Mouse (Mus musculus) hindbrain, embryonic 14.5 days (tissue): ENCODE data around the gene Slc27a1. TPM values are rescaled to one million over a fixed set of nuclear protein-coding genes. Genes with fewer than 3 reads are reported as not detected.

Experiments
- ATAC-seq: fragments of 200-750 bp; cut with Nextera tagmentation; 2 replicates; pipeline ENCODE4 v1.8.0; 2017; ENCODE audit warnings: moderate number of reproducible peaks, mild to moderate bottlenecking, moderate TSS enrichment, moderate library complexity; ENCODE audit not compliant: low FRiP score
- DNase-seq: peaks from one replicate; pipeline ENCODE4 v3.0.0-alpha.2; 2015; ENCODE audit warnings: low spot score
- H3K27ac ChIP-seq: fragments of 300-500 bp; sonication (generic); 2 replicates; pipeline ENCODE4 v1.5.1; 2014; ENCODE audit warnings: mild to moderate bottlenecking, moderate library complexity
- H3K27me3 ChIP-seq: fragments of 300-500 bp; sonication (generic); 2 replicates; pipeline ENCODE4 v1.6.1; 2014; ENCODE audit warnings: mild to moderate bottlenecking, low read length, mixed read lengths; ENCODE audit not compliant: control insufficient read depth, insufficient read depth
- H3K36me3 ChIP-seq: fragments of 300-500 bp; sonication (generic); replicated peaks from 2 replicates; pipeline ENCODE4 v1.6.1; 2014; ENCODE audit not compliant: control insufficient read depth, insufficient read depth
- H3K4me1 ChIP-seq: fragments of 300-500 bp; sonication (generic); replicated peaks from 2 replicates; pipeline ENCODE4 v1.6.1; 2014; ENCODE audit warnings: antibody characterized with exemption, low read length, mixed read lengths; ENCODE audit not compliant: control insufficient read depth, insufficient read depth
- H3K4me2 ChIP-seq: fragments of 300-500 bp; sonication (generic); replicated peaks from 2 replicates; pipeline ENCODE4 v1.6.1; 2014; ENCODE audit warnings: mild to moderate bottlenecking, moderate library complexity
- H3K4me3 ChIP-seq: fragments of 300-500 bp; sonication (generic); replicated peaks from 2 replicates; pipeline ENCODE4 v1.5.1; 2014; ENCODE audit warnings: mild to moderate bottlenecking, low read length
- H3K9ac ChIP-seq: fragments of 300-500 bp; sonication (generic); 2 replicates; pipeline ENCODE4 v1.6.1; 2014
- H3K9me3 ChIP-seq: fragments of 300-500 bp; sonication (generic); 2 replicates; pipeline ENCODE4 v1.6.1; 2016; ENCODE audit warnings: low read length; ENCODE audit not compliant: control insufficient read depth
- WGBS: fragments of 180-500 bp; shearing (Covaris S2); extraction: QIAGEN DNeasy Blood & Tissue Kit; methylation state at CpG from one replicate; pipeline ENCODE4 v1.1.7; 2014; 5-methylcytosine and 5-hydroxymethylcytosine counted together
- polyA plus RNA-seq: library from polyadenylated mRNA; unstranded; fragments of >200 nt; fragmentation: Nextera tagmentation; extraction: Ambion mirVana; gene quantifications from 2 replicates; pipeline ENCODE4 v1.2.1, GENCODE M21; 2014

Slc27a1 gene
- polyA plus RNA-seq, 1 experiment from 2014 or later, result 57.3 TPM

DNA sequence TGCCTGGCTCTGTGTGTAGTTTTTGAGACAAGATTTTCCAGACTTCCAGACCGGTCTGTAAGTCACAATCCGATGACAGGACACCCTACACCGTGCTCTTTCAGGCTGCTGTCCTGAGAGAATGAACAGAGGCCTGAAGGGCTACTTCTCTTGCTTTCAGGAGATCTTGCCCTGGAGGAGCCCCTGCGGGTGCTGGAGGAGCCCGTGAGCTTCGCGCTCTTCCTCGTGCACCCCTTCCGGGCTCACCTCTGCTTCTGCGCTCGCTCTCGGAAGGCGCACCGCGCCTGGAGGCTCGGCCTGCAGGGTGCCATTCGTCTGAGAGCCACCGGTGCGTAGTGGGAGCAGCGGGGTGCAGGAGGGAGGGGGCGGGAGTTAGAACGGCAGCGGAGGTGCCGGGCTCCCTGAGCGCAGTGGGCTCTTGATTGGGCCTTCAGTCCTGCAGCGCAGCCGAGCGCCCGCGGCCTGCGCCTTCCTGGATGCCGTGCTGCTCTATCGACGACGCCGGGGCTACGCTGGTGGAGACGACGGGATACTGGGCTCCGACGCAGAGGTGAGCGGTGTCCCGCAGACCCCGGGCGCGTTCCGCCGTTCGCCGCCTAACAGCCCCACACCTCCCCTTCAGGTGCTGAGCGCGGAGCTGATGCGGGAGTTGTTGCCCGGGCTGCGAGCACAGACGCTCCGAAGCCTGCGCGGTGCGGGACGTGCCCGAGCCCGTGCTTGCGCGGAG, 33.4 kb downstream of the Slc27a1 start:
- H3K36me3 ChIP-seq, result no peaks in the 10 kb centered on the region
- DNase-seq (no peak), ATAC-seq (no peak; the same call in 1 of the 2 replicates)
- H3K27ac ChIP-seq, result peak overlapping the region; percentile 43; the same call in 1 of the 2 replicates
- 4% methylated on average over 64 of the region's 65 CpGs for WGBS
- H3K4me3 ChIP-seq, result peak overlapping the region; percentile 30
- peak overlapping the region; percentile 47 for H3K9ac ChIP-seq
- peaks cover 13% of the 10 kb centered on the region; the same call in 1 of the 2 replicates for H3K4me1 ChIP-seq
- H3K9me3 ChIP-seq, result no peaks in the 10 kb centered on the region
- peak overlapping the region; percentile 55 for H3K4me2 ChIP-seq
- peaks cover 42% of the 10 kb centered on the region for H3K27me3 ChIP-seq

DNA sequence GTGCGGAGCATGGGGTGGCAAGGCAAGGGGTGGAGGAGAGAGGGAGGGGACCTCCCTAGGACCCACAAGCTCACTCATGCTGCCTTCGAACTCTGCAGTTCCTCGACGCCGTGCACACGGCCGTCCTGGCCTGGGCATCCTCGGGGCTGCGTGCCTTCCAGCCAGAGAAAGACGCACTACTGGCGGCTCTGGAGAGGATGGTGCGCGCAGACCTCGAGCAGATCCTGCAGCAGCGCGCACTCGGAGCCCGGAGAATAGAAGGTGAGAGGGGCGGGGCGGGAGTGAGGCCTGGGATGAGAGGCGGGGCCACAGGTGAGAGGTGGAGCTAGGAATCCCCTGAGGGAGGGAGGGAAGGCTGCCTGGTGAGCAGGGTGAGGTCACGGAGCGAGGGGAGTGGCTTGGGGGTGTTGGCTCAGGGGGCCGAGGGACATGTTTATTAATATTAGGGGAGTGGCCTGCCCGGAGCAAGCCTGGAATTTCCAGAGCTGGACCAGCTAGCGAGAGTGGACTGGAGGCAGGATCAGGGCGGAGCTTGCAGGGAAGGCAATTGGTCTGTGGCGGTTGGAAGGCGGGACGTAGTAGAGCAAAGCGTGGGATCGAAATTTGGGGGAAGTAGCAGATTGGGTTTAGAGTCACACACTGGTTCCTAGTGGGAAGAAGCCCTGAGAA, 34.1 kb downstream of the Slc27a1 start:
- peaks cover 42% of the 10 kb centered on the region for H3K27me3 ChIP-seq
- peak overlapping the region; percentile 43; the same call in 1 of the 2 replicates for H3K27ac ChIP-seq
- peak overlapping the region; percentile 55 for H3K4me2 ChIP-seq
- peak overlapping the region; percentile 30 for H3K4me3 ChIP-seq
- peak; percentile 37 for DNase-seq
- no peaks in the 10 kb centered on the region for H3K9me3 ChIP-seq
- H3K36me3 ChIP-seq, result no peaks in the 10 kb centered on the region
- WGBS, result 2% methylated on average over 32 of the region's 32 CpGs
- peaks cover 13% of the 10 kb centered on the region; the same call in 1 of the 2 replicates for H3K4me1 ChIP-seq
- peak; percentile 56 for ATAC-seq
- H3K9ac ChIP-seq, result peak overlapping the region; percentile 47

DNA sequence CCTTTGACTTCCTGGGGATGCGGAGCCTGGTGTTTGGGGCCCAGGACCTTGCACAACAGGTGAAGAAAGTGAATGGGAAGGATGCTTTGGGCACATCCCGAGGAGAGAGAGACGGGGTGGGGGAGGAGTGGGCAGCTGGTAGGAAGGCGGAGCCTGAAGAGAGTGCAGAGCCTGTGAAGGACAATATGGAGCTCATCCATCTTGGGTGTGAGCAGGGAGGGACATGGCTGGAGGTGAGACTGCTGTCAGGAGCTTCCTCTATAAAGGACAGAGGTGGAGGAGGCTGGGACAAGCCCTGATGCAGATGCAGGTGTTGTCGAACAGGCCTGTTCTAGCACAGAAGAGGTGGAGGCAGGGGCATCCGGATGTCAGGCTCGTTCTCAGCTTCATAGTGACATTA, 35.3 kb downstream of the Slc27a1 start:
- no peaks in the 10 kb centered on the region for H3K36me3 ChIP-seq
- DNase-seq (no peak), ATAC-seq (no peak)
- no peak overlapping the region for H3K4me2 ChIP-seq
- H3K9me3 ChIP-seq, result no peaks in the 10 kb centered on the region
- H3K27me3 ChIP-seq, result peaks cover 42% of the 10 kb centered on the region
- H3K27ac ChIP-seq, result no peak overlapping the region
- 0 out of 2 replicates have a peak overlapping the region, but pooled peaks have one; percentile 7 for H3K9ac ChIP-seq
- H3K4me3 ChIP-seq, result no peak overlapping the region
- 54% methylated on average over 7 of the region's 7 CpGs for WGBS
- peaks cover 13% of the 10 kb centered on the region; the same call in 1 of the 2 replicates for H3K4me1 ChIP-seq

DNA sequence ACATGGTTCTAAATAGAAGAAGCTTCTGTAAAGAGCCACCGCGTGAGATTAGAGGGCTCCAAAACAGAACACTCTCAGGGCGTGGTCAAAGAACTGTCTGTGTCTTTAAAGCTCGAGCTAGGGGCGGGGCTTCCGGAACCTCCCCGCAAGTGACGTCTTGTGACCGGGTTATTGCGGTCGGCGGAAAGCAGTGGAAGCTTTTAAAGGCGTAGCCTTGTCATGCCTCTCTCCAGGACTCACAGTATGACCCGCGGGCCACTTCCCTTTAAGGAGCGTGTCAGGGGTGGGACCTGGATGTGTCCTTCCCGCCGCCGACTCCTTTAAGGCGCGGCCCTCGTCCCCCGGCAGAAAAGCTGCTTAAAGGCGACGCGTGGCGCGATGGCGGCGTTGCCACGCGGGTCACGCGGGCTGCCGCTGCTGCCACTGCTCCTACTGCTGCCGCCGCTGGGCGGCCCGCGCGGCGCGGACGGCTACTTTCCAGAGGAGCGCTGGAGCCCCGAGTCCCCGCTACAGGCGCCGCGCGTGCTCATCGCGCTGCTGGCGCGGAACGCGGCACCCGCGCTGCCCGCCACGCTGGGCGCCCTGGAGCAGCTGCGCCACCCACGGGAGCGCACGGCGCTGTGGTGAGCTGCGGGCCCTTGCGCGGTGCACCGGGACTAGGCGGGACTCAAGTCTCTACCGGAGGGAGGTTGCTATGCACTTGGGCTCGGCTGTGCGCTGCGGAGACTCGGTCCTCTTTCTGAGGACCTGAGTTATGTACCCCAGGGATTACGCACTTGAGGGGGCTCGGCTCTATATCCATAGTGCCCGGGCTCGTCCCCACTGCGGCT, 42.4 kb downstream of the Slc27a1 start, which contains the start of gene Colgalt1:
Gene Colgalt1 (plus strand): TSS at position 177 of the 830 bp plus-strand sequence.
- WGBS, result under 1% methylated on average over 81 of the region's 82 CpGs
- Histone ChIP-seq H3K27me3 (no peaks in the 10 kb centered on the region), H3K9ac (peak within 1 kb of the TSS; percentile 79), H3K4me2 (peak within 1 kb of the TSS; percentile 69), H3K9me3 (no peaks in the 10 kb centered on the region), H3K27ac (peak within 1 kb of the TSS; percentile 89), H3K4me3 (peak within 1 kb of the TSS; percentile 71), H3K4me1 (peaks cover 10% of the 10 kb centered on the region), H3K36me3 (peaks cover 31% of the 10 kb centered on the region)
- DNase-seq (peak; percentile 98), ATAC-seq (peak; percentile 99)

DNA sequence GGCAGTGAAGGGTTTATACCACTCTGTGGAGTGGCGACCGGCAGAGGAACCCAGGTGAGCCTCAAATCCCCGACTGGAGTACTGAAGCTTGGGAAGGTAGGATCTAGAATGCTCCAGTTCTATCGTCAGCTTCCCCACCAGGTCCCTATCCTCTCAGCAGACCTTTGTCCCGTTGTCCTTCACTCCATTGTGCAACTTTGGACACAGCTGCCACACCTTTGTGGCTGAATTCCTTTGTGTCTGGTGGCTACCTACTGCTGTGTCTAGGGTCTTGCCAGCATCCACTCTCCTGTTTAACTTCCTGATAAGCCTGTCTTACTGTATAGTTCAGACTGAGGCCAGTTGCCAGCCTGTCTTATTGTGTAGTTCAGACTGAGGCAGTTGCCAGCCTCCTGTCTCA, 43.5 kb downstream of the Slc27a1 start:
- WGBS, result 43% methylated on average over 5 of the region's 5 CpGs
- DNase-seq (no peak), ATAC-seq (no peak)
- Histone ChIP-seq H3K4me2 (peak overlapping the region; percentile 69), H3K4me3 (peak overlapping the region; percentile 71), H3K36me3 (peaks cover 42% of the 10 kb centered on the region), H3K27ac (0 out of 2 replicates have a peak overlapping the region, but pooled peaks have one; percentile 89), H3K4me1 (peaks cover 10% of the 10 kb centered on the region), H3K9ac (peak overlapping the region; percentile 79), H3K9me3 (no peaks in the 10 kb centered on the region), H3K27me3 (no peaks in the 10 kb centered on the region)

DNA sequence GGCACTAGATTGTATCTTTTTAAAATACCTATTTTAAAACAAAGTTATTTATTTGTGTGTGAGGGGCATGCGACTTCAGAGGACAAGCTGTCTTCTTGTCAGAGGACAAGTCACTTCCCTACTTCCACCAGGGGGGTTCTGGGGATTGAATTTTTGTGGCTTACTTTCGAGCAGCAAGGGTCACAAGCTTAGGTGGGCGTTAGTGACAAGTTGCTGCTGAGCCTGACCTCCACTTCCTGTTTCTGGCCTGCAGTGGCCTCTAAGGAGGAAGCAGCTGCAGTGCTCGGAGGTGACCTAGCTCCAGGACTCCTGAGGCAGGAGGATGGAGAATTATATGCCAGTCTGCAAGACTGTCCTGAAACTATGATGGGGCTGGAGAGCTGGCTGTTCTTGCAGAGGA, 44.7 kb downstream of the Slc27a1 start:
- DNase-seq (no peak), ATAC-seq (no peak)
- 80% methylated on average over 4 of the region's 4 CpGs for WGBS
- Histone ChIP-seq H3K9ac (no peak overlapping the region), H3K4me2 (no peak overlapping the region), H3K27me3 (no peaks in the 10 kb centered on the region), H3K36me3 (peaks cover 55% of the 10 kb centered on the region), H3K4me3 (no peak overlapping the region), H3K9me3 (no peaks in the 10 kb centered on the region), H3K4me1 (peaks cover 10% of the 10 kb centered on the region), H3K27ac (no peak overlapping the region)

DNA sequence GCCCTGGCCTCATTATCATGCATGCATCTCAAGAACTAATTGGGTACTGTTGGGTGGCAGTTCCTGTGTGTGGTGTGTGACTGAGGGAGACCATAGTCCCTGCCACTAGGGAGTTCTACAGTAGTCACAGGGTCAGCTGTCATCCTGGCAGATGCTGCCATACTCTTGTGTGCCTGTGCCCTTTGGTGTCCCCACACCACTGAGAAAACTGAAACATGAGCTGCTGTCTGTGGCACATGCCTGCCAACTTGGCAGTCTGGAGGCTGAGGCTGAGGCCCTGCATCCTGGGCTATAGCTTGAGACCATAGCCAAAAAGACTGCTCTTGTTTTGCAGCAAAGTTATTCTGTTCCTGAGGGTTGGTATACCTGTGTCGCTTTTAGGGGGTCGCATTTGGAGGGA, 51.1 kb downstream of the Slc27a1 start:
- H3K9ac ChIP-seq, result no peak overlapping the region
- peaks cover 100% of the 10 kb centered on the region for H3K36me3 ChIP-seq
- ATAC-seq, result no peak
- H3K4me2 ChIP-seq, result no peak overlapping the region
- no peaks in the 10 kb centered on the region for H3K27me3 ChIP-seq
- H3K9me3 ChIP-seq, result no peaks in the 10 kb centered on the region
- DNase-seq, result no peak
- no peak overlapping the region for H3K27ac ChIP-seq
- no peak overlapping the region for H3K4me3 ChIP-seq
- WGBS, result 97% methylated on average over 2 of the region's 2 CpGs
- no peaks in the 10 kb centered on the region for H3K4me1 ChIP-seq

DNA sequence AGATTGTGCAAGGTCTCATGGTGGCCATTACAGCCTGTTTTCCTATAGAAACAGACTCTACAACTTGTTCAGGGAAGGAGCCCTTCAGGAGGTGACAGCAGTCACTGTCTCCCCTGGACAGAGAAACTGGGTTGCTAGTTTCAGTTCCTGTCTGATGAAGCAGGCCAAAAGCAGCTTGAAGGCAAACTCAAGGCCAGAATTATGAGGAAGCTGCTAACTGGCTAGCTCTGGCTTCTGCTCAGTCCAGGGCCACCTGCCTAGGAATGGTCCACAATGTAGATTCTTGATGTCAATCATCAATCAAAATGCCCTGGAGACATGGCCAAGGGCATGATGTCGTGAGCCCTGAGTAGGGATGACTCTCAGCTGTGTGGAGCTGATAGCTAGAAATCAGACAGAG, 56.4 kb downstream of the Slc27a1 start:
- Histone ChIP-seq H3K4me2 (no peak overlapping the region), H3K27me3 (0 out of 2 replicates have a peak, but pooled peaks cover under 1% of the 10 kb centered on the region), H3K4me1 (peaks cover 15% of the 10 kb centered on the region), H3K9me3 (no peaks in the 10 kb centered on the region), H3K9ac (no peak overlapping the region), H3K27ac (no peak overlapping the region), H3K4me3 (no peak overlapping the region), H3K36me3 (peaks cover 53% of the 10 kb centered on the region)
- ATAC-seq, result no peak
- no peak for DNase-seq
- 70% methylated on average over 1 of the region's 1 CpGs for WGBS

DNA sequence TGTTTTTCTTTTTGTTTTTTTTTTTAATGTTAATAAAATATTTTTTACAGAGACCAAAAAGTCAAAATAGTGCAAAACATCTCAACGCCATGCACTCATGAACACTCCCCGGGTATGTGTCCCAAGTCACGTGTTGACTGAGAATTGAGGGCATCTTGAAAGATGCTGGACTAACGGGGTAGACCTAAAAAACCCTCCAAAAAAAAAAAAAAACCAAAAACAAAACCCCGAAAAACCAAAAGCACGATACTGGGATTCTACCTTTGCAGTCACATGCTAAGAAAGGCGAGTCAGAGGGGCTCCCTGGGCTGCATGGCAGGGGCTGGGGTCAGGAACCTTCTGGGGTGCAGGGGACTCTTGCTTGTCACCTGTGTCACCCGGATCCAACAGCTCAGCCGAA, 58.1 kb downstream of the Slc27a1 start:
- Histone ChIP-seq H3K4me2 (no peak overlapping the region), H3K27ac (no peak overlapping the region), H3K27me3 (peaks cover 9% of the 10 kb centered on the region; the same call in 1 of the 2 replicates), H3K9ac (no peak overlapping the region), H3K4me3 (no peak overlapping the region), H3K4me1 (peaks cover 16% of the 10 kb centered on the region), H3K36me3 (peaks cover 36% of the 10 kb centered on the region), H3K9me3 (no peaks in the 10 kb centered on the region)
- DNase-seq, result no peak
- ATAC-seq, result no peak
- 86% methylated on average over 9 of the region's 9 CpGs for WGBS
